Mouse (Mus musculus) MEL (cell line): Measurements from ENCODE around the gene Rnf24. TPM values are rescaled to one million over a fixed set of nuclear protein-coding genes. Genes with fewer than 3 reads are reported as not detected.

Source experiments
- DNase-seq: peaks from one replicate; pipeline ENCODE4 v3.0.0; 2011; ENCODE audit warnings: low read depth, low spot score
- H3K27ac ChIP-seq: 2 replicates; pipeline ENCODE4 v1.5.1; 2012; ENCODE audit warnings: low read depth, mild to moderate bottlenecking, control low read depth, low read length, moderate library complexity; ENCODE audit not compliant: control insufficient read depth
- H3K27me3 ChIP-seq, 2 experiments: fragments of 150-350 bp in 1 of 2; sonication (generic) in 1 of 2; 2 replicates each; pipeline ENCODE4 v1.6.1; 2012; ENCODE audit warnings: low read length in 2 of 2, mild to moderate bottlenecking in 2 of 2, improper control_type of control experiment in 1 of 2, moderate library complexity in 1 of 2; ENCODE audit not compliant: insufficient read depth in 2 of 2, control insufficient read depth in 1 of 2
- H3K36me3 ChIP-seq, 2 experiments: 2 replicates each; pipeline ENCODE4 v1.6.1; 2012 to 2014; ENCODE audit warnings: low read length in 2 of 2, improper control_type of control experiment in 1 of 2, inconsistent platforms in 1 of 2, mild to moderate bottlenecking in 1 of 2; ENCODE audit not compliant: insufficient read depth in 2 of 2, control insufficient read depth in 1 of 2
- H3K4me1 ChIP-seq, 2 experiments: fragments of 150-350 bp in 1 of 2; sonication (generic) in 1 of 2; 2 replicates each; pipeline ENCODE4 v1.6.1; 2012; ENCODE audit warnings: low read length in 2 of 2, improper control_type of control experiment in 1 of 2, mild to moderate bottlenecking in 1 of 2; ENCODE audit not compliant: insufficient read depth in 2 of 2, control insufficient read depth in 1 of 2
- H3K4me3 ChIP-seq, 2 experiments: fragments of 150-350 bp in 1 of 2; sonication (generic) in 1 of 2; 2 replicates each; pipeline ENCODE4 v1.5.1; 2012; ENCODE audit warnings: low read depth in 2 of 2, low read length in 2 of 2, mild to moderate bottlenecking in 2 of 2, moderate library complexity in 2 of 2, control low read depth in 1 of 2, improper control_type of control experiment in 1 of 2; ENCODE audit not compliant: control insufficient read depth in 1 of 2, insufficient read depth in 1 of 2
- H3K79me2 ChIP-seq: 2 replicates; pipeline ENCODE4 v1.6.1; 2012; ENCODE audit warnings: mild to moderate bottlenecking, low read length, moderate library complexity; ENCODE audit not compliant: control insufficient read depth, poor library complexity, insufficient read depth
- H3K9ac ChIP-seq: 2 replicates; pipeline ENCODE4 v1.6.1; 2012; ENCODE audit warnings: low read depth, mild to moderate bottlenecking, control low read depth, low read length, moderate library complexity; ENCODE audit not compliant: control insufficient read depth, poor library complexity, severe bottlenecking
- H3K9me3 ChIP-seq: fragments of 150-350 bp; sonication (generic); replicated peaks from 2 replicates; pipeline ENCODE4 v1.6.1; 2012; ENCODE audit warnings: mild to moderate bottlenecking, low read length, improper control_type of control experiment, moderate library complexity; ENCODE audit not compliant: insufficient read depth
- BHLHE40 ChIP-seq: IDR thresholded peaks from 2 replicates; pipeline ENCODE4 v1.6.1; 2012; ENCODE audit warnings: low read depth, mild to moderate bottlenecking, inconsistent platforms, low read length, improper control_type of control experiment, borderline replicate concordance
- ETS1 ChIP-seq: IDR thresholded peaks from 2 replicates; pipeline ENCODE4 v1.6.1; 2012; ENCODE audit warnings: low read depth, mild to moderate bottlenecking, inconsistent platforms, low read length, improper control_type of control experiment, moderate library complexity
- GATA1 ChIP-seq: IDR thresholded peaks from 2 replicates; pipeline ENCODE4 v1.6.1; 2011; ENCODE audit warnings: low read depth, low read length, improper control_type of control experiment
- MAFK ChIP-seq: IDR thresholded peaks from 2 replicates; pipeline ENCODE4 v1.6.1; 2011; ENCODE audit warnings: low read depth, mild to moderate bottlenecking, low read length, improper control_type of control experiment, borderline replicate concordance
- MAX ChIP-seq: IDR thresholded peaks from 2 replicates; pipeline ENCODE4 v1.6.1; 2011; ENCODE audit warnings: low read length, improper control_type of control experiment
- MAZ ChIP-seq: IDR thresholded peaks from 2 replicates; pipeline ENCODE4 v1.6.1; 2012; ENCODE audit warnings: low read depth, mild to moderate bottlenecking, inconsistent platforms, low read length, improper control_type of control experiment
- NELFE ChIP-seq: IDR thresholded peaks from 2 replicates; pipeline ENCODE4 v1.6.1; 2011; ENCODE audit warnings: low read depth, low read length, improper control_type of control experiment
- POLR2A ChIP-seq, 2 experiments: IDR thresholded peaks; 2 replicates each; pipeline ENCODE4 v1.6.1; 2011 to 2012; ENCODE audit warnings: low read length in 2 of 2, mild to moderate bottlenecking in 2 of 2, control low read depth in 1 of 2, improper control_type of control experiment in 1 of 2, low read depth in 1 of 2, moderate library complexity in 1 of 2; ENCODE audit not compliant: control insufficient read depth in 1 of 2, insufficient read depth in 1 of 2, poor library complexity in 1 of 2
- POLR2AphosphoS2 ChIP-seq: IDR thresholded peaks from 2 replicates; pipeline ENCODE4 v1.6.1; 2011; ENCODE audit warnings: low read length, improper control_type of control experiment
- RAD21 ChIP-seq: IDR thresholded peaks from 2 replicates; pipeline ENCODE4 v1.6.1; 2011; ENCODE audit warnings: mild to moderate bottlenecking, low read depth, low read length, improper control_type of control experiment
- SIN3A ChIP-seq: IDR thresholded peaks from 2 replicates; pipeline ENCODE4 v1.6.1; 2012; ENCODE audit warnings: low read length, improper control_type of control experiment, inconsistent platforms
- SMC3 ChIP-seq: IDR thresholded peaks from 2 replicates; pipeline ENCODE4 v1.6.1; 2011; ENCODE audit warnings: low read depth, low read length, improper control_type of control experiment
- TAL1 ChIP-seq: IDR thresholded peaks from 2 replicates; pipeline ENCODE4 v1.6.1; 2012; ENCODE audit warnings: mild to moderate bottlenecking, inconsistent platforms, low read length, moderate library complexity, mixed read lengths
- USF1 ChIP-seq: IDR thresholded peaks from 2 replicates; pipeline ENCODE4 v1.6.1; 2014; ENCODE audit warnings: low read depth, mild to moderate bottlenecking, inconsistent platforms, low read length, improper control_type of control experiment, moderate library complexity
- USF2 ChIP-seq, 2 experiments: IDR thresholded peaks; 2 replicates each; pipeline ENCODE4 v1.6.1; 2011 to 2012; ENCODE audit warnings: improper control_type of control experiment in 2 of 2, low read length in 2 of 2, borderline replicate concordance in 1 of 2, inconsistent platforms in 1 of 2, low read depth in 1 of 2, mild to moderate bottlenecking in 1 of 2; ENCODE audit not compliant: insufficient read depth in 1 of 2
- ZKSCAN1 ChIP-seq: IDR thresholded peaks from 2 replicates; pipeline ENCODE4 v1.6.1; 2012; ENCODE audit warnings: low read depth, mild to moderate bottlenecking, inconsistent platforms, low read length, improper control_type of control experiment, moderate library complexity
- ZMIZ1 ChIP-seq: IDR thresholded peaks from 2 replicates; pipeline ENCODE4 v1.6.1; 2012; ENCODE audit warnings: low read depth, mild to moderate bottlenecking, inconsistent platforms, low read length, improper control_type of control experiment, moderate library complexity
- ZNF384 ChIP-seq: IDR thresholded peaks from 2 replicates; pipeline ENCODE4 v1.6.1; 2012; ENCODE audit warnings: low read depth, mild to moderate bottlenecking, inconsistent platforms, low read length, improper control_type of control experiment
- polyA plus RNA-seq, 2 experiments: library from polyadenylated mRNA; stranded (reverse) in 1 of 2; unstranded in 1 of 2; fragments of >175 nt in 1 of 2; fragments of >200 nt in 1 of 2; gene quantifications; 2 replicates each; pipeline versions ENCODE4 v1.2.1 to v1.2.4; 2012; ENCODE audit warnings: low replicate concordance in 2 of 2, low read depth in 1 of 2; ENCODE audit not compliant: insufficient read length in 2 of 2, insufficient read depth in 1 of 2, missing spikeins in 1 of 2
- total RNA-seq: library from RNA; depleted of rRNA; stranded (reverse); fragments of 300-350 nt; gene quantifications from 2 replicates; pipeline ENCODE4 v1.2.3, GENCODE M21; 2012

Rnf24 gene
- total and polyA plus RNA-seq, 3 experiments: 0.73 to 2.9 TPM; not detected in 1

DNA sequence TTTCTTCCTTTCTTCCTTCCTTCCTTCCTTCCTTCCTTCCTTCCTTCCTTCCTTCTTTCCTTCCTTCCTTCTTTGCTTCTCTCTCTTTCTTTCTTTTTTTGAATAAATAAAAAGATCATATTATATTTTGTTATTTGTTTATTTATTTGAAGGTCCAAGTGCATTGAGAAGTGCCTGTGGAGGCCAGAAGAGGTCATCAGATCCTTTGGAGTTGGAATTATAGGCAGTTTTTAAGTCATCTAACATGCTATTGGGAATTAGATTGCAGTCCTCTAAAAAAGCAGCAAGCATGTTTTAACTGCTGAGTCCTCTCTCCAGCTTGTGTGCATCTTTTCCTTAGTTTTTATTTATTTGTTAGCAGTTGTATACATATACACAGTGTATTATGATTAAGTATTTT is 5.8 kb upstream of the Rnf24 start:
- TF ChIP-seq NELFE (no peak), ZMIZ1 (no peak), USF2 (IDR thresholded peaks at IDR 0.05; ENCODE audit: borderline replicate concordance in 1 of 2, insufficient read depth in 1 of 2, low read depth in 1 of 2, low read length in 2 of 2) (no peak), USF1 (no peak), POLR2AphosphoS2 (no peak)
- H3K79me2 ChIP-seq: no peaks in the 10 kb centered on the region
- DNase-seq: no peak
- H3K27me3 ChIP-seq: peaks cover 0 to 4% of the 10 kb centered on the region in 2 experiments; a peak in 3 of 4 replicates
- peaks cover 0 to 3% of the 10 kb centered on the region in 2 experiments; a peak in 1 of 4 replicates for H3K4me1 ChIP-seq
- H3K36me3 ChIP-seq: no peaks in the 10 kb centered on the region
- H3K9ac ChIP-seq: no peak overlapping the region
- no peak overlapping the region for H3K27ac ChIP-seq
- no peaks in the 10 kb centered on the region for H3K9me3 ChIP-seq
- no peak overlapping the region for H3K4me3 ChIP-seq

DNA sequence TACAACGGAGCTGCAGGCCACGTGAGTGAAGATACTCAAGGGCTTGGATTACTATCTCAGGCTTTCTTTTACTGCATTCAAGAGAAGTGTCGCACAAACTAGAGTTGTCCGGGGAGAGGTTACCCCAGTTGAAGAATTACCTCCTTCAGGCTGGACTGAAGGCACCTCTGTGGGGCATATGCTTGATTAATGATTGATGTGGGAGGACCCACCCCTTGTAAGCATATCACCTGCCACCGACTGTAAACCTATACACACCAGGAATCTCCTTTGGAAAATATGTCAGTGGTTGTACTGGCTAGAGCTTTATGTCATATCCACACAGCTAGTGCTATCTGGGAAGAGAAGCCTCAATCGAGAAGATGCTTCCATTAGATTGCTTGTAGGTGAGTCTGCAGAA is 1.4 kb upstream of the Rnf24 start:
- Histone ChIP-seq H3K27me3 (0 out of 4 replicates have a peak, but pooled peaks cover 0 to 4% of the 10 kb centered on the region in 2 experiments), H3K4me3 (no peak overlapping the region), H3K9me3 (no peaks in the 10 kb centered on the region), H3K9ac (no peak overlapping the region), H3K27ac (no peak overlapping the region), H3K36me3 (peaks cover 0 to 2% of the 10 kb centered on the region in 2 experiments; a peak in 1 of 4 replicates), H3K4me1 (peaks cover 3% of the 10 kb centered on the region in 2 experiments; a peak in 3 of 4 replicates), H3K79me2 (no peaks in the 10 kb centered on the region; the same call in 1 of the 2 replicates)
- TF ChIP-seq MAFK (no peak), ZNF384 (no peak), RAD21 (no peak), MAX (no peak), MAZ (no peak), TAL1 (no peak), BHLHE40 (no peak), SMC3 (no peak), SIN3A (no peak), ETS1 (no peak), POLR2A (IDR thresholded peaks at IDR 0.05; ENCODE audit: control insufficient read depth in 1 of 2, insufficient read depth in 1 of 2, low read depth in 1 of 2, low read length in 2 of 2, poor library complexity in 1 of 2) (no peak), GATA1 (no peak), ZKSCAN1 (no peak)
- DNase-seq: peak; percentile 17
